Mouse (Mus musculus) c-Kit-negative CD71-positive TER-119-positive erythroid progenitor cells, embryonic 14.5 days (primary cell): Measurements from ENCODE around the gene Ptpdc1.

ENCODE experiments used
- DNase-seq: peaks from one replicate; pipeline ENCODE4 v3.0.0-alpha.2; 2013; ENCODE audit warnings: low read depth, low spot score

The Ptpdc1 gene

GRCm38 (mm10) chr13:48585786-48586185 lies 39.7 kb downstream of the Ptpdc1 start:
- DNase-seq, result no peak

GRCm38 (mm10) chr13:48582688-48583379 lies 42.6 kb downstream of the Ptpdc1 start:
- no peak for DNase-seq

- no peak for DNase-seq
Measured at GRCm38 (mm10) chr13:48578616-48579015, 46.8 kb downstream of the Ptpdc1 start.

GRCm38 (mm10) chr13:48577836-48578235 lies 47.6 kb downstream of the Ptpdc1 start:
- no peak for DNase-seq

- DNase-seq, result no peak
Measured at GRCm38 (mm10) chr13:48577007-48577406, 48.5 kb downstream of the Ptpdc1 start.

GRCm38 (mm10) chr13:48574718-48575117 lies 50.7 kb downstream of the Ptpdc1 start:
- no peak for DNase-seq

- DNase-seq, result no peak
Measured at GRCm38 (mm10) chr13:48573525-48574355, 51.7 kb downstream of the Ptpdc1 start.

- no peak for DNase-seq
Measured at GRCm38 (mm10) chr13:48572127-48572526, 53.3 kb downstream of the Ptpdc1 start.

GRCm38 (mm10) chr13:48571298-48571697 lies 54.2 kb downstream of the Ptpdc1 start:
- no peak for DNase-seq

GRCm38 (mm10) chr13:48569576-48570132 lies 55.8 kb downstream of the Ptpdc1 start:
- no peak for DNase-seq

- DNase-seq, result no peak
Measured at GRCm38 (mm10) chr13:48567646-48568045, 57.8 kb downstream of the Ptpdc1 start.

GRCm38 (mm10) chr13:48566116-48566935 lies 59.1 kb downstream of the Ptpdc1 start:
- no peak for DNase-seq

GRCm38 (mm10) chr13:48564881-48565600 lies 60.4 kb downstream of the Ptpdc1 start:
- no peak for DNase-seq

GRCm38 (mm10) chr13:48562336-48562735 lies 63.1 kb downstream of the Ptpdc1 start:
- no peak for DNase-seq

GRCm38 (mm10) chr13:48561481-48561880 lies 64.0 kb downstream of the Ptpdc1 start:
- no peak for DNase-seq

GRCm38 (mm10) chr13:48555976-48556375 lies 69.5 kb downstream of the Ptpdc1 start:
- DNase-seq, result no peak

- no peak for DNase-seq
Measured at GRCm38 (mm10) chr13:48554552-48554951, 70.9 kb downstream of the Ptpdc1 start.

- DNase-seq, result no peak
Measured at GRCm38 (mm10) chr13:48553511-48553910, 72.0 kb downstream of the Ptpdc1 start.

- no peak for DNase-seq
Measured at GRCm38 (mm10) chr13:48552181-48553090, 73.0 kb downstream of the Ptpdc1 start.

- no peak for DNase-seq
Measured at GRCm38 (mm10) chr13:48548296-48548695, 77.2 kb downstream of the Ptpdc1 start.
